Mouse (Mus musculus) c-Kit-positive CD71-negative TER-119-negative erythroid progenitor cells, embryonic 14.5 days (primary cell): ENCODE data around the gene Nsl1.
"Not testable (repeated sequence)": the region's sequence is repeated elsewhere in the genome, so short reads cannot be mapped to it uniquely, and the experiment has no call there.

Source experiments
- DNase-seq: peaks from one replicate; pipeline ENCODE4 v3.0.0-alpha.2; 2013; ENCODE audit warnings: low read depth

The Nsl1 gene

DNA sequence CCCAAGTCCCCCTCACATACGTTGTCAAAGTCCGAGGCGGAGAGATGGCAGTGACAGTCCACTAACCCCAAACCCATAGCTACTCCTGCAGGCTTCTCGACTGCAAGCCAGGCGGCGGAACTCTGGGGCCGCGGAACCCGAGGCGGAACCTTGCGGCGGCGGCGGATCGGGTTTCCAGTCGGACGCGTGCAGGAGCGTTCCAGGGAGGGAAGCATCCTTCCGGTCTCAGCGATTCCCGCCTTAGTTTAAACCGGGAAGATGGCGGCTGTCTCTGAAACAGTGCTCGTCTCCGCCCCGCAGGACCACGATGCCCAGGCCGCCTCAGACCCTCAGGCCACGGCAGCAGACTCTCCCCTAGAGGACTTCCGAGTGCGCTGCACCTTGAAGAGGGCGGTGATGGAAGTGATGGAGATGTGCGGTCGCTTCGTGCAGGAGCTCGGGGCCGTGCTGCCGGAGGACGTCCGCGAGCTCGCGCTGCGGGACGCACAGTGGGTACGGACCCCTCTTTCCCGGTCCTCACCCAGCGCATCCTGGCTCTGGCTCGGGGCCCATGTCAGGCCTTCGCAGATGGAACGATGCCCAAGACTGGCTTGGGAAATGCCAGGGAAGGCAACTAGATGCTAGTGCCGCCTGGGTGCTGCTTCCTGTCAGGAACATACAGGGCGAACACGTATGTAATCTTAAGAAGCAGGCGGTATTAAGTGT, at the start of gene Nsl1, which contains the start of gene Tatdn3:
Gene Nsl1 (plus strand): TSS at position 232 of the 705 bp plus-strand sequence.
Gene Tatdn3 (minus strand): TSS at position 152 of the 705 bp plus-strand sequence.
- DNase-seq, result peak; percentile 86

DNA sequence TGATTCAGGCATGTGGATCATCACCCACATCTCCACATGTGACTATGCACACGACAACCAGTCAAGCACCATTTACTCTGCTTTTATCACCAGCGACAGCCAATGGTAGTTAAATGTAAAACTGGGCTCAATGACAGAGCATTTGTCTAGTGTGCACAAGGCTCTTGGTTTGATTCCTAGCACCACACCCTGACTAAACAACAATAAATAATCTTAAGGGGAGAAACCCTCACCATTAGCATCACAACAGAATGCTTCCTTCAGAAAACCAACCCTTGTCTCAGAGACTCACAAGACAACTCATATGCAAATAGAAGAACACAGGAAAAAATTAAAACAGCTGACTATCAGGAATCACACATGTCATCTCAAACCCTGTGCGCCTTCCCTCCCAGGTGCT, 48.5 kb upstream of the Nsl1 start:
- no peak for DNase-seq

DNA sequence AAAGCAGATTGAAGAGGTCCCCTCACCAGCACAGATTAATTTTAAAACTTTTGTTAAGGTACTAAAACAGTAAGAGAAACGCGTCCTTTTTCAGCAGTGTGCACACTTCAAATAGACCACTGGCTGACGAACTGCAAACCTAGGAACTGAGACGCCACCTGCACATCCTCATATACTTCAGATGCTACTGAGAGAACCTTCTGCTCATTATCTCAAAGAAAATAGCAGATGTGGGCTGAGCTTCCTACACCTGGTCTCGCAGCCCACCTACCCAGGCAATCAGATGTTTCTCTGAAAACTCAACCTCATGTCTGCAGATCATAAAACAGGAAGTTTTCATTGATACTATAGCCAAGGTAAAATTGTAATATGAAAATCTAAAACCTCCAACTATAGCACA, 43.0 kb upstream of the Nsl1 start:
- no peak for DNase-seq

DNA sequence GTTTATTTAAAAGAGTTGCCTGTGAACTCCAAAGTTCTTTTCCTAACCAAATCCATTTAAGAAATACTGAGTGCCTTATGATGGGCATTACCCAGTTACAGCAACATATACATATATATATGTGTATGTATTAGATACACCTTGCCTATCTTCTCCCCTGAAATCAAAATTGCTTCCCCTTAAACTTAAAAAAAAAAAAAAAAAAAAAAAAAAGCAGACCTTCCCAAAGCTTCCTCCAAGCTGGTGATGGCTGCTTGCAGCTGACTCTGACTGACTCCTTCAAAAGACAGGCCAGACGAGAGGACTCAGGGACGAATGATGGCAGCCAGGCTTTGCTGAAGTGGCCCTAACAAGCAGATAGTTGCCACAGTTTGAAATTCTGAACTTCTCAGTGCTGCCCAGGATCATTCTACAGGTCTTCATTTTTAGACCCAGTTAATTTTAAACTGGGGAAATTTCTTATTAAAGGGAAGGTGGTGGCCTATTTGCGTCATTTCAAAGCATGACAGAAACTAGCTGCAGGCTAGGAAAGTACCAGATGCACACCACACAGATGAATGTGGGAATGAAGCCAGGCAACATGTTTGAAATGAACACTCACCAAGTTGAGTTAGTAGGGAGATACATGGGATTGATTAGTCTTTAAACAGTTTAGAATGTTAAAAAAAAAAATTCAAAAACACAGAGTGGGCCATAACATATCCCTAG, 42.4 kb upstream of the Nsl1 start:
- no peak for DNase-seq

DNA sequence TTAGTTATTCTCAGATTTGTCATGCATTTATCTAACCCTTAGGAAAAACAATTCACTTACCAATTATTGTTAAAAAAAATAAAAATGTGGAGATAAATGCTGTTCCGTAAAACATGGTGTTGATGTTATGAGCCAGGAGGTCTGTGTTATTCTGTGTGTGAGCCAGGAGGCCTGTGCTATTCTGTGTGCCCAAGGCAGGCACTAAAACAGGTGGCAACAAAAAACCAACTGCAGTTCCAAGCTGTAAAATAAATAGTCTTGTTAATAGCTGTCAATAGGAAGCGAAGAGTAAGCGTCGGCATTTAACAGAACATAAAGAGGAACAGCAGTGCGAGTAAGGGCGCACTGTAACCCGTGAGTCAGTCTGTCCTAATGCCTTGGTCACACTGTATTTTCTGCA, 41.8 kb upstream of the Nsl1 start:
- no peak for DNase-seq

DNA sequence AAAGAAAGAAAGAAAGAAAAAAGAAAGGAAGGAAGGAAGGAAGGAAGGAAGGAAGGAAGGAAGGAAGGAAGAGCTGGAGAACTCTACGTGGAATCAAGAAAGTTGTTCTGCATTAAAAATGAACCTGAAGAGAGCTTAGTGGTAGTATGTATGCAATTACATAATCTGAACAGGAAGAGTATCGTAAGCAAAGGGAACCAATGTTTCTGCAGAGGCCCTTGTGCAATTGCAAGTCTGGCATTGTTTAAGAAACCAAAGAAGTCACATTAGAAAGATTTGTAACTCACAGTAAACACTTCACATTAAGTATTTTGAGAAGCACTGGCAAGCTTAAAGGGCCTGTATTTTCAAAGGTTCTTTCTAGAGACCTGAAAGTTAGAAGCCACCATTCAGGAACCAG, 39.7 kb upstream of the Nsl1 start:
- DNase-seq, result no peak

DNA sequence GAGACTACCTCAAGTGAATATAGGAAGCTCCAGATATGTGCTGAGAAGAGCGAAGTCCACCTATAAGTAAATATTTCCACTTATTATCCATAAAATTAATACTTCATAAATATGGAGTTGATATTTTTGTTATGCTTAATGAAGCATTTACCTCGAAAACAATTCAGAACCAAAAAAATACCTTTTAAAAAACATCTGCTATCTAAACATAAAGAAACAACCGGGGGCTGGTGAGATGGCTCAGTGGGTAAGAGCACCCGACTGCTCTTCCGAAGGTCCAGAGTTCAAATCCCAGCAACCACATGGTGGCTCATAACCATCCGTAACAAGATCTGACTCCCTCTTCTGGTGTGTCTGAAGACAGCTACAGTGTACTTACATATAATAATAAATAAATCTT, 39.0 kb upstream of the Nsl1 start:
- DNase-seq, result not testable (repeated sequence)

DNA sequence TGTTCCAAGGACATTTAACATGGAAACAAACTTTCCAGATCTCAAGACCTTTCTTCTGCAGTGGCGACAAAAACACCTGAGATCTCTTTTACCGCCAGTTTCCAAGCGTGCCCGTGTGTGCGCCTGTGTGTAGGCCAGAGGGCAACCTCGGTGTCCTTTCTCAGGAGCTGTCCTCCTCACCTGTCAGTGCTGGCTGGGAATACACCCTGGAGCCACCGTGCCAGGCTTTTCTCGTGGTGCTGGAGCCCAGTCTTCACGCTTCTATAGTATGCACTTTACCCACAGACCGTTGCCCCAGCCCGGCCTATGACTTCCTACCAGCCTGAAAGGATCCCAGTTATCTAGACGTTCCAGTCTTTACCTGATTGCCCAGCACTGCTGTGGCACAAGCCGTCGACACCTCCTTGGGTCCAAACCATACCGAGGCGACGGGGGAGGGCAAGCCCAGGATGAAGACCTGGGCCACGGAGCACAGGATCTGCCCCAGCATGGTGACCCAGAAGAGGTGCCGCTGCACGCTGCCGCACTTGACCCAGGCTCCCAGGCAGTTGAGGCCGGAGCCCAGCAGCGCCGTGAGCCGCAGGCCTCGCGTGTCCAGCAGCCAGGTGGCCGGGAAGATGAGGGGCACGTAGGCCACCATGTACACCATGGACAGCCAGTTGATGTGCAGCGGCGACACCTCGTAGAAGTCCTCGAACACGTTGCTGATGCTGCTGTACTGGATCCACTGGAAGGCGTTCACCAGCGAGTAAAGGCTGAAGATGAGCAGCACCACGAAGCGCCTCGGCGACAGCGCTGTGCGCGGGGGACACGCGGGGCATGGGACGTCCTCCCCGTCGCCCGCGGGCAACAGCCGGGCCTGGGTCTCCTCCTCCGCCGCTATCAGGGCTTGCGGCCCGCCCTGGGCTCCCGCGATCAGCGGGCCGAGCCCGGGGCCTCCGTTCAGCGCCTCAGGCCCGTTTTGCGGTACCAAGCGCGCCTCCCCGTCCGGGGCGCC, 37.5 kb upstream of the Nsl1 start:
- DNase-seq, result no peak

DNA sequence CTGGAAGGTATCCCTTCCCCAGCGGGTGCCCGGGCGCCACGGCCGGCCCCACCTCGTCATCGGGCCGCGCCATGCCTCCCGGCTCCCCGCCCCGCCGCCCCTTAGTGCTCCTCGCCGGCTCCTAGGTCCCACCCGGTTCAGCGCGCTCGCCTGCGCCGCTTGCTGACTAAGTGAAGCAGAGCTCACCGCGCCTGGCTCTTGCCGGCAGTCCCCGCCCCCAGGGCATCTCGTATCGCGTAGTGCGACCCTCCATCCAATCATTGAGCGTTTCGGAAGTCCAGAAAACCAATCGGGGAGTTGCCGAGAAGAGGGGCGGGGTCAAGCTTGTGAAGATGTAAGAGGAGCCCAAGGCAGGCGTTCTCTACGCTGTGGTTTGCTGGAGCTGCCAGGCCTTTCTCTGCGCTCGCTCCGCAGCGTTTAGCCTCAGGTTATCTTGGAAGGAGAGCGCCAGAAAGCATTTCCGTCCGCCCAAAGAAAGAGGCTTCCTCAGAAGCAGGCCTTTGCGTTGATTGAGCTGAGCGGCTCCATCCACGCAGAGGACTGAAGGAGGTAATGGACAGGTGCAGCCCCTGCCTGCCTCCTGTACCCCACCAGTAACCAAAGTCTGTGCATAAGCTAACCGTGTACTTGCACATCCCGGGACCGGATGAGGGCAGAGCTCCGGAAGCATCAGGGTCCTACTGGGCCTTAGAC, 36.6 kb upstream of the Nsl1 start, which contains the start of gene Flvcr1:
Gene Flvcr1 (minus strand): TSS at position 138 of the 693 bp plus-strand sequence.
- peak; percentile 98 for DNase-seq

DNA sequence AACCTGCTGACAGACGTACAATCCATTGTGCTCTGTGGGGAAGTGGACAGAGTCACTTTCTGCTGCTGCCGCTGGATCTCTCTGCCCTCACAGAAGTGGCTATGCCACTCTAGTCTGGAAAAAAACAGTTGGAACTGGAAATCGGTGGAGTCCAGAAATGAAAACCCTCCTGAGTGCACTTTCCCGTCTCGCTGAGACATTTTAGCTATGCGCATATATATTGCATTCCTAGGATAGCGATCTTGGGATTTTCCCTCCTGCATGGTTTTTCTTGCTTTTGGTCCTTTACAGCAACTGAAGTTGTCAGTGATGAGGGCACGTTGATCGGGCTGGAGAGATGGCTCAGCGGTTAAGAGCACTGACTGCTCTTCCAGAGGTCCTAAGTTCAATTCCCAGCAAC, 32.6 kb upstream of the Nsl1 start:
- DNase-seq, result no peak

DNA sequence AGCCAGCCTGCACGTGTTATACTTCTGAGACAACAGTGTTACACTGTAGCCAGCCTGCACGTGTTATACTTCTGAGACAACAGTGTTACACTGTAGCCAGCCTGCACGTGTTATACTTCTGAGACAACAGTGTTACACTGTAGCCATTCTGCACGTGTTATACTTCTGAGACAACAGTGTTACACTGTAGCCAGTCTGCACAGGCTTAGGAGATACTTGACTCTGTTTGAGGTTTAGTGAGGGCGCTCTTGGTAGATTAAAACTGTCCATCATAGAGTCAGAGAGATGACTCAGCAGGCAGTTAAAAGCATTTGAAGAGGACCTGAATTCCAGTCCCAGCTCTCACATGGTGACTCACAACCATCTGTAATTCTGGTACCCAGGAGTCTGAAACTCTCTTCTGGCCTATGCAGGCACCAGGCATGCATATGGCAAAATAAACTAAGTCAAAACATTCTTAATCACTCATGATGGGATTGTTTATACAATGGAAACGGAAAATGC, 31.8 kb upstream of the Nsl1 start:
- not testable (repeated sequence) for DNase-seq

DNA sequence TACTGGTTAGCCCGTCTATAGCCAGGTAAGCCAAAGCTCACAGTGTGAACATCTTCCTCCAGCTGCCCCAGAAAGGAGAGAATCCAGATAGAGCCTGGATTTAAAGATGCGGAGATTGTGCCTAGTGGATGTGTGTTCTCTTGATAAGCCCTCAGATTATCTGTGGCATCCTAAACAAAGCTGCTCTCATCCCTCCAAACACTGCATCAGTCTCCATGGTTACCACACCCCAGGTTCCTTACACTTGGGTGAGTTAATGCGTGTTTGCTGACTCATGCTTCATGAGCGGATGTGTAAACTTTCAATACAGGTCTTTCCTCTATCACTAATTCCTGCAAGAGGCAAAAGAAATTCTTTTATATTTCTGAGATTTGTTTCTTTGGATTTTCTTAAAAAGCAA, 27.2 kb upstream of the Nsl1 start:
- DNase-seq, result no peak

DNA sequence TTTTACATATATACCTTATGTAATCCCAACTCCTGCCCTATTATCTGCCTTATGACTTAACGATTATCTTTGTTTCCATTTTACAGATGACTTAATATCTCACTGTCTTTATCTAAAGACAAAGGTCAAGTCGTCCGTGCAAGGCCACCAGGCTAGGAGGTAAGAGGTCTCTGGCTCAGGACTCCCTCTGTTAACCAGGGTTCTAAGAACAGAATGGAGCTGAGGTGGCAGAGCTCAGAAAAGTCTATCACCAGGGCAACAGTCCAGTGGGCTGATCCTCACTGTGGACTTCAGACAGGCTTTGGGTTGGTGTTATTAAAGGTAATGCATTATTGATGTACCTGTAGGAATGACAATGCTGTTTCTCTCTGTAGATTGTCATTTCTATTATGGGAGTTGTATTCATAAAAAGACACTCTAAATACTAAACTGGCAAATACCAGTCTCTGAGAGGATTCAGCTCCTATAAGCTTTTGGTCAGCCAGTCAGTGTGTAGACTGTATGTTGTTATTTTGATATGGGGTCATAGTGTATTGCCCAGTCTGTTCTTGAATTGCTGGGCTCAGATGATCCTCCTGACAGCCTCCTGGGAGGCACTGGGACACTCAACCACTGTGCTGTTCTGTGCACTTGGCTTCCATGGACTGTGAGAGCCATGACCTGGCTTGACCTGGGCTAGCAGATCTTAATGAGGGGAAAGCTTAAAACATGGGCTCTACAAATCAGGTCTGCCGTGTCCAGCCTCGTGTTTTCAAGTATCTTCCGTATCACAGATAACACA, 26.1 kb upstream of the Nsl1 start, which contains the start of gene Spata45:
Gene Spata45 (plus strand): TSS at position 86 of the 781 bp plus-strand sequence.
- DNase-seq, result no peak

DNA sequence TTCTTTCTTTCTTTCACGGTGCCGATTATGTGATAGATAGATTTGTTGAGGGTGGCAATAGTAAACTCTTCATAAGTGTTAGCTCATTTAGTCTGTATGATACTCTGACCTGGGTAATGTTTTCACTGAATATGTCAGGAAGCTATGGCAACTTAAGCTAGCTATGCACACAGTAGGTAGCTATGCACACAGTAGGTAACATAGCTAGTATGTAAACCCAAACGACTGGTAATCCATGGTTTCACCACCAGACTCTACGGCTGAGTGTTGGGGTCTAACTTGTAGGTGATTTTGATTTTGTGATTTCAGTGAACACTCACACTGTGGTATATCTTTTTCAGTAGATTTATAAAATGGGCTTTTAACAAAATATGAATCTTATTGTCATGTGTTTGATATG, 24.8 kb upstream of the Nsl1 start:
- DNase-seq, result no peak

DNA sequence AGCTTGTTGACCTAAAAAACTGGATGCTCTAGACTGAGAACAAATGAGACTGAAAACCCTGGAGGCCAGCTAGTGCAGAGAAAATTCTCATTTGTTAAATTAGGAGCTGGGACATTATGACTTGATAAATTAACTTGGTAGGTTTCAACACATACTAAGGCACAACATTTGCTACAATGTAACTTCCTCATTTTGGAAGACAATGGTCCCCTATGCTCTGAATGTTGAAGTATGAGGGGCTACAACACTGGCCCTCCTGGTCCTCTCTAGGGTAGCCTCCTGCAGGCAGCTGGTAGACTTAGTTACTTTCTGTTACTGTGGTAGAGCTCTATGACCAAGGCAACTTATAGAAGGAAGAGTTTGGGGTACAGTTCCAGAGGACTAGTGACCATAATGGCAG, 21.5 kb upstream of the Nsl1 start:
- no peak for DNase-seq

DNA sequence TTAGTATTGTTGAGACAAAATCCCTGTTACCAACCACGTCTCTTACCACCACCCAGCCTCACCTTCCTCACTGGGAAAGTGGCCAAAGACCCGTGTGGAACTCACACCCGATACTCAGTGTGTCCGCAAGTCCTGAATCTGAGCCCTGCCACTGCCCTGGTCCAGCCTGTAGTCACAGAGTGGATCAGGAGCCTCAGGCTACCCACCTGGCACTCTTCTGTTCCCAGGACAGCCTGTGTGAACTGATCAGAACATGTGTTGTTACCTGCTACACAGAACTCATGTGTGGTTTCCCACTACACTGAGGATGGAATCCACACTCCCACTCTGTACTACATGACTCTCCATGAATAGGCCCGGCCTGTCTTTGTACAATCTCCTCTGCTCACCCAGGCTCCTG, 20.7 kb upstream of the Nsl1 start:
- DNase-seq, result no peak

DNA sequence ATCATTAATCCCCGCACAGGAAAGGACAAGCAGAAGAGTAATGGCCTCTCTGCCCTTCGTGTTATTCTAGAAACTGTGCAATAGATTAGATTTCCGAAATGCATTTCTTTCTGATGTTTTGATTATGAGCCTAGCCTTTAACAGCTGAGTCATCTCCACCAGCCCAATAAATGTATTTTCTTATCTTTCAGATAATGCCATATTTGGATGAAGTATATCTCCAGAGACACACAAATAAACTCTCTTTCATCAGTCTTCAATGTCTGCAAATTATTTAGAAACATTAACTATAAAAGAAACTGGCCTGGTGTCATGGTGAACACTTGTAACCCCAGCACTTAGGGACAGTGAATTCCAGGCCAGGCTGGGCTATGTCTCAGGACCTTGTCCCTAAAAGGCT, 20.1 kb upstream of the Nsl1 start:
- no peak for DNase-seq

DNA sequence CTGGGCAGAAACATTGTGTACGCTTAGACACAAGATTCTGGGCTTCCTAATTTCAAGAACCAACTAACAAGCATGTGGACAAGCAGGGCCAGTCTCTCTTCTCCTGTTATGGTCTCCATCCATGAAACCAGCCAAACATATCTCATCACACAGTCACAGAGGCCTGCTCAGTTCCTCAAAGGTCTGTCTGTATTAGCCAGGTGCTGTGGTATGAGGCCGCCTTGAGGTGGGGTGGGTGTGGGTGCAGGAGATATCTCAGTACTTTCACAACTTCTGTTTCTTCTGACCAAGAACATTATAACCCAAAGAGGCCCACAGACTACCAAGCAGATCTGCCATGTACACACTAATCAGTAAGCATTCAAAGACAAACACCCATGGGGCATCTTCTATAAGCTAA, 17.5 kb upstream of the Nsl1 start:
- no peak for DNase-seq

DNA sequence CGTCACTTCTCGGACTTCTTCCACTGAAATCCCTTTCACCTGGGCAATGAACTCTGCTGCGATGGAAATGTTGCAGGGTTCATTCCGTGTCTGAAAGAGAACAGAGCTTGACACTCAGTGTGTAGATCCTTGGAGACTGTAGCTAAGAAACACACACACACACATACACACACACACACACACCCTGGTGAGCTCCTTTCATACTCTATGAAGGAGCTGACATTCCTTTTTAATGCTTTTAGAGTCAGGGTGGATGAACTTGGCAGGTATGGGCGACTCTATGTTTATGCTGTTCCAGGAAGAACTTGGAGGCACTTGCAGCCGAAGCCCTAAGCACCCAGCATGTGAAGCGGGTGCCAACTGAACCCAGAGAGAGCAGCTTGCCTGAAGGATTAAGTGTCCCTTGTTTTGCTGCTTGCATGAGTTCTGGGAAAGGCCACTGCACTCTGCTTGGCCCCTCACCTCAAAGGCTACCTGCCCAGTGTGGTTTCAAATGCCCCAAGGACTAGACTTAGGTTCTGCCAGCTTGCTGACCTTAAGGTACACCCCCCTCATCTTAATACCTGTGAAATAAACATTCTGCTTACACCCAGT, 16.5 kb upstream of the Nsl1 start:
- no peak for DNase-seq

DNA sequence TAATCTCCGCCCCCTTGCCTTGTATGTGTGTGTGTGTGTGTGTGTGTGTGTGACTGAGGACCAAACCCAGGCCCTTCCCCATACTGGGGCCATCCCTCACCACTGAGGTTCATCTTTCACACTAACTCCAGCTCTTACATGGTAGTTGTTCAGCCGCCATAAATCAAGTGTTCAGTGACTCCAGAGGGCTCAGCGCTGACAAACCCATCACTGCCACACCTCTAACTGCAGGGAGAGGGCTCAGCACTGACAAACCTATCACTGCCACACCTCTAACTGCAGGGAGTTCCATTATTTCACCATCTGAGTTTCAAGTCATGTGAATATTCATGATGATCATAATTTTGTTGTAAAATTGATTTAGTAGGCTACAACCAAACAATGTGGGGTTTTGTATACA, 9.3 kb upstream of the Nsl1 start:
- no peak for DNase-seq
